Mouse (Mus musculus) C2C12 (cell line): ENCODE data around the gene Suv39h2.

Experiments used
- CTCF ChIP-seq: IDR thresholded peaks from one replicate; pipeline ENCODE4 v1.5.1; 2011; ENCODE audit not compliant: control insufficient read depth, insufficient read depth, insufficient read length
- FOSL1 ChIP-seq: IDR thresholded peaks from one replicate; pipeline ENCODE4 v1.8.0; 2011; ENCODE audit warnings: mild to moderate bottlenecking, low read length; ENCODE audit not compliant: poor library complexity, insufficient read depth, severe bottlenecking
- MYOD1 ChIP-seq: IDR thresholded peaks from one replicate; pipeline ENCODE4 v1.6.1; 2011; ENCODE audit warnings: low read depth; ENCODE audit not compliant: control insufficient read depth, insufficient read length
- MYOG ChIP-seq: IDR thresholded peaks from one replicate; pipeline ENCODE4 v1.6.1; 2011; ENCODE audit not compliant: control insufficient read depth, insufficient read length; ENCODE audit errors: extremely low read depth
- USF1 ChIP-seq: IDR thresholded peaks from one replicate; pipeline ENCODE4 v1.6.1; 2011; ENCODE audit warnings: low read depth, mild to moderate bottlenecking, control low read depth, moderate library complexity

DNA sequence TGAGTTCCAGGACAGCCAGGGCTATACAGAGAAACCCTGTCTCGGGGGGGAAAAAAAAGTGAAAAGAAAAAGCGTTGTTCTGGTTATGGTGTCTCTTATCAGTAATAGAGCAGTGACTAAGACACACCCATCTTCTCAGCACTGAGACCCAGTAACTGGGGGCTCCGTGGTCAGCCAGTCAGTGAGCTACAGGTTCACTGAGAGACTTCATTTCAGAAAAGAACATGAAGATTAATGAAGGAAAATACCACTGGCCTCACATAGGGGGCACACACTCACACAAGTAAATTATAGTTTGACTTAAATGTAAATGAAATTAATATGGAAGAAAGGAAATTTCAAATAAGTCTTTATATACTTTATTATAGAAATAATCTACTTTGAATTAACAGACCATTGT is 5.4 kb upstream of the Suv39h2 start:
- TF ChIP-seq USF1 (no peak), CTCF (no peak), MYOD1 (no peak), MYOG (no peak), FOSL1 (no peak)
